Mouse (Mus musculus): ENCODE results near the gene Ddx6. TPM values are rescaled to one million over a fixed set of nuclear protein-coding genes. Genes with fewer than 3 reads are reported as not detected.

The Ddx6 gene
- total RNA-seq, 2 experiments from 2014 or later = 72.0 to 78.9 TPM

DNA sequence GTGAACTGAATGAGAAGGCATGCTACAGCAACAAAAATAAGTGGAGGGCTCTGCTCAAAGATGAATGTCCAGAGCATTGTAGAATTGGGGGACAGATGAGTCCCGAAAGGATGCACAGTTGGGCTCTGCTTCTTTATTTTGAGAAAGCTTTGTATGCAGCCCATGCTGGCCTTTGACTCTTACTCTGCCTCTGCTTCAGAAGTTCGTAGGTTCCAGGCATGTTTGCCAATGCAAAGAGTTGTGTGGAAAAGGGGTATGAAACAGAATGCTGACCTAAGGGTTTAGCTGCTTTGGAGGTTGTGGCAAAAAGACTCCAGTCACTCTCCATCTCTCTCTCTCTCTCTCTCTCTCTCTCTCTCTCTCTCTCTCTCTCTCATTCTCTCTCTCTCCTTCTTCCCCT, 36.9 kb downstream of the Ddx6 start:
- no peak for DNase-seq

DNA sequence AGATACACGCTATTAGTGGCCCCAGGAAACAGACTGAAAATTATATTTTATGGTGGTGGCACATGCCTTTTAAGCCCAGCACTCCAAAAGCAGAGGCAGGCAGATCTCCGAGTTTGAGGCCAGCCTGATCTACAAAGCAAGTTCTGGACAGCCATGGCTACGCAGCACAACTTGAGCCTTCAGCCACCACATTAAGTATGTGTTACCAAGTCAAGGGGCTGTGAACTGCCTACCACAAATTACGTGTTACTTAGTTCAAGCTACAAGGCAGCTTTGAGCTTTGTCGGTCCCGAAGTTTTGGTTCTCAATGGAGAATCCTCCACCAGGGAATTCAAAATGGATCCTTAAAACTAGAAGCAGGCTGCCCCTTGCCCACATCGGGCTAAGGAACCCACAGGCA, 38.4 kb downstream of the Ddx6 start:
- DNase-seq = no peak

DNA sequence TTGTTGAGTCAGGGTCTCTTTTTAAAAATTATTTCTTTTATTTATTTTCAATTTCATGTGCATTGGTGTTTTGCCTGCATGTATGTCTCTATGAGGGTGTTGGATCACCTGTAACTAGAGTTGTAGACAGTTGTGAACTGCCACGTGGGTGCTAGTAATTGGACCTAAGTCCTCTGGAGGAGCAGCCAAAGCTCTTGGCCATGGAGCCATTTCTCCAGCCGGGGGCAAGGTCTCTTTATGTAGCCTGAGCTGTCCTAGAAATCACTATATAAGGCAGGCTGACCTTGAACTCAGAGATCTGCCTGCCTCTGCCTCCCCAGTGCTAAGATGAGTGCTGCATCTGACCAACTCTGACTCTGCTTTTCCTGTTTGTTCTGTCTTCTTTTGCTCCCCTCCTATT, 39.5 kb downstream of the Ddx6 start:
- no peak for DNase-seq

DNA sequence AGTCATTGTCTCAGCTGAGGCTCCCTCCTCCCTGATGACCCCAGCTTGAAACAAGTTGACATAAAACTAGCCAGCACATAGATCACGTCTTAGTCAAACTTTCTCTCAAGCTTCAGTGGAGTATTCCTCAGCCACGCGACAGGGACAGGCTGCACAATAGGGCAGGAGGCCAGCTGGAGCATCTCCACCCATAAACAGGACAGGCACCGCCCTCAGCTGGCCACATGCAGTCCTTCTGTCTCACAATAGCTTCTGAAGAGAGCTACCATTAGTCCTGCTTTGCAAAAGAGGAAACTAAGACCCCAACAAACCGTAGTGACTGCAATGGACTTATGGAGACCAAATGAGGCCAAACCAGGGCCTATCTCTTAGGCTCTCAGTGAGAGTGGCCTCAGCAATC, 40.8 kb downstream of the Ddx6 start:
- peak; percentile 66 for DNase-seq

DNA sequence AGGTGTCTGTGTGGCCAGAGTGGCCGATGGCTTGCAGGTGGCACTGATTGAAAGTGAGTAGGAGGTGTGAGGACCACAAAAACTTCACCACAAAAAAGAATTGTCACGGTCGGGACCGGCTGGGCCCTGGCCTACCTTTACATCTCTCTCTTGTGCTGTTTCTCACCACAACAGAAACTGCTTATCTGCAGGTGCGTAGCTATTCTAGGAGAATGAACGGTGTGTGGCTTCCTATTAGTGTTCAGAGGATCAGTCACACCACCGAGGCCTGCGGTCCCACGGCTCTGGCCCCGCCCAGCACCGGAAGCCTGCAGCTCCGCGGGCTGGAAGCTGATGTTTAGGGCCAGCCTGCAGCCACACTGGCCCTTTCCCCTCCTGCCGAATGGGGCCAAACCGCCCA, 41.2 kb downstream of the Ddx6 start:
- no peak for DNase-seq

DNA sequence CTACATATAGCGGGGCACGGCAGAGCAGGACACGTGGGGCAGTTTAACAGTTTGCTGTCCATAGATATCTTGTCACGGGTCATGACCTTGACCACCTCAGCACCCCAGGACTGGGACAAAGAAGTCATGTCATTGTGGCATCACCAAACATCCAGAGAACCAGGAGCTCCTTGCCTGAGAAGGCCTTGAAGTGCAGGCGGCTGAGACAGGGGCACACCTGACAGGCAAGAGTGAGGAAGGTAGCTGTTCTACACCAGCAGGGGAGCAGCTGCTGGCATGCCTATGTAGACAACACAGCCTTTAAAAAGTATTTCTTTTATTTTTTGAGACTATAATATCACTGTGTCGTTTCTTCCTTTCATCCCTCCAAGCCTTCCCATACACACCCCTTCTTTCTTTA, 41.7 kb downstream of the Ddx6 start:
- no peak for DNase-seq

DNA sequence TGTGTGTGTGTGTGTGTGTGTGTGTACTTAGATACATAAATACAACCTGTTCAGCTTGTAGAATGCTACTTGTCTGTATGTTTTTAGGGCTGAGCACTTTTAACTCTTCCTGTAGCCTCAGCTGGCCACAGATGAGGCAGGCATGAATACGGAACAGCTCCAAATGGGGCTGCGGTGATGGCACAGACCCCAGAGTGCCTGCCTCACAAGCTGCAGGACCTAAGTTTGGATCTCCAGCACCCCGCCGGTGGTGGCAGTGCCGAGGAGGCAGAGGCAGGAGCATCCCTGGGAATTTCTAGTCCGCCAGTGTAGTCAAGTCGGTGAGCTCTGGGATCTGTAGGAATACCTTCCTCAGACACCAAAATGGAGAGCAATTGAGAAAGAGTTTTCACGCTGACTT, 42.3 kb downstream of the Ddx6 start:
- DNase-seq = no peak

DNA sequence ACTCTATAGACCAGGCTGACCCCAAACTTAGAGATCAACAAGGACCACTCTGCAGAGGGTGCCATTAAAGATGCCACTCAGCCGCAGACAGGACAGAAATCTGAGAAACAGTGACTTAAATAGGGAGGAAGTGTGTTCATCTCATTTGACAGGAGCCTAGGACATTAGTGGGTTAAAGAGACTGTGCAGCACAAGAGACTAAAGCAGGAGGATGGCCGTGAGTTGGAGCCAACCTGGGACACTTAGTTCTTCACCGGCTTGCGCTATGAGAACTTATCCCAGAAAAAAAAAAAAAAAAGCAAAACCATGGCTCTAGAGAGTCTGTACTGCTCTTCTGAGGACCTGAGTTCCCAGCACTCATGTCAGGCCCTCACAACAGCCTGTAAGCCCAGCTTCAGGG, 43.0 kb downstream of the Ddx6 start:
- no peak for DNase-seq

DNA sequence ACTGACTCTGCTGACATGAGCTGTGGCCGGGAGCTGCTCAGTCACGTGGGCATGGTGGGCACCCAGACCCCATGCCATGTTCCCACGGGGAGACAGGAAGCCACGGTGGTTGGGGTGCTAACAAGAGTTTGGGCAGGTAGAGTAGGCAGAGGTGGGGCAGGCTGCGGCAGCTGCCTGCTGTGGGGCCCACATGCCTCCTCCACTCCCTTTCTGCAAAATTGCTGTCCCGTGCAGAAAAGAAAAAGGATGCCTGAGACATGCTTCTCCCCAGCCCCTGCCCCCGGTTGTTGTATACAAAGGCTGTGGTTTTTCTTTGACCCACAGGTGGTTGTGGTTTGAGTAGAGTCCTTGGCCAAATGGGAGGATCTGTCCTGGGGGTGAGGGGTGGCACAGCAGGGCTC, 44.2 kb downstream of the Ddx6 start:
- no peak for DNase-seq

DNA sequence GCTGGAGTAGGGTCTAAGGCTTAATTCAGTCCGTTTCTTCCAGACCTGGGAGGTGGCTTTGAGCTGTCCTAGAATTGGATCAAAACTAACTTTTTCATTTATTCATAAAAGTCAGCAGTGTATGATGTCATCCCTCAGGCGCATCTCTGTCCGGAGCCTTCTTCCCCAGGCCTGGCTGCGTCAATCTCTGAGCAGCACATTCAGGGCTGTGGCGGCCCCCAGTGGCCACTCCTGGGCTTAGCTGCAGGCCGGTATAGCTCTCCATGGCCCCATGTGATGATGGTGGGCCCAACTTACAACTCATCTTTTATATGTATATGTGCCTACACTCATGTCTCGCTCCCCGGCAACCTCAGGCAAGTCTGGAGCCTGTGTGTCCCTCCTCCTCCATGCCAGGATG, 47.3 kb downstream of the Ddx6 start:
- peak; percentile 82 for DNase-seq

DNA sequence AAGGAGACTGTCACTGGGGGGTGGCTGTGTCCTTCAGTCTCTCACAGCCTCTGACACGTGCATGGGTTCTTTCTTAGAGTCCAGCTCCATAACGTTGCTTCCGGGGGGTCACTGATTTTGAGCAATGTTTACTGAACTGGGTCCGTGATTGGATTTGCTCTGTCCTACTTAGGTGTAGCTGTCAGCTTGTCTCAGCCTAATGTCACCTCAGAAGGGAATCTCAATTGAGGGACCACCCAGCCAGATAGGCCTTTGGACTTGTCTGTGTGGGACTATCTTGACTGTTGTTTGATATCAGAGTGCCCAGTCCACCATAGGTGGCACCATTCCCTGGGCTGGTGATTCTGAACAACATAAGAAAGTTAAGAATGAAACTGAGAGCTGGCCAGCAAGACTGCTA, 49.2 kb downstream of the Ddx6 start:
- DNase-seq = no peak

DNA sequence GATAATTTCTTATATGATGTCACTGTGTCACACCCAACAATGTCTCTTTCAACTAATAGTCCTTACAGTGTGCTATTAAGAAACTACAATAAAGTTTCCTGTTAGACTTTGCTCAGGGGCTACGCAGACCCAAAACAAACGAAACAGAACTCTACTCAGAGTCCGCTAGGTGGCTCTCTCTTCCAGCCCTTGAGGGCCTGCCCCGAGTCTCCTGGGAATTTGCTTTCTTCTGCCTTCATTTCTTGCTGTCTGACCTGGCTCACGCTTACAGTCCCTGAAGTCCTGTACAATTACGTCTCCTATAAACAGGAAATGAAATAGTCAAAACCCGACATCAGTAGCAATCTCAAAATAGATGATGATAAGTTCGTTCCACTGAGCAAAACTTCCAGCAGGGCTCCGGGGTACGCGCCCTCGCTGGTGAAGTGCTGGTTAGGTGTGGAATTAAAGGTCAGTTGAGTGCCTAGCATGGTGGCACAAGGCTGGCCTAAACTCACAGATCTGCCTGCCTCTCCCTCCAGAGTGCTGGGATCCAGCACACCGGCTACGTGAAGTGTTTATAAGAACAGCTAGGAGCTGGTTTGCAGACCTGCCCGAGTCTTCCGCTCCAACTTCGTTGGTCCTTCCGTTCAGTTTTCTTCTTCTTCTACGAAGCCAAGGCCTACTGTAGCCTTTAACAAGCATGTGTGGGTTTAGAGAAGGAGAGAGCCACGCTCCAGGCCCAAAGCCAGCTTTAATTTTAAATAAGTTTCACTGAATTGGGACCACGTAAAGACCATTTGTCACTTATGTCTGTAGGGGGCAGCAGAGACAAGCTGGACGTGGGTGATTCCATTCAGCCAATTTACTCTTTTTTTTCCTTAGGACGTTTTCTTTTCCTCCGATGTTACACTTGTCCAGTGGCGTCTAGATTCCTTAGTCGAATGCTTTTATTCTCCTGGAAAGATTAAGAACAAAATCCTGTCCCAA, 50.7 kb downstream of the Ddx6 start:
- DNase-seq = peak; percentile 44

DNA sequence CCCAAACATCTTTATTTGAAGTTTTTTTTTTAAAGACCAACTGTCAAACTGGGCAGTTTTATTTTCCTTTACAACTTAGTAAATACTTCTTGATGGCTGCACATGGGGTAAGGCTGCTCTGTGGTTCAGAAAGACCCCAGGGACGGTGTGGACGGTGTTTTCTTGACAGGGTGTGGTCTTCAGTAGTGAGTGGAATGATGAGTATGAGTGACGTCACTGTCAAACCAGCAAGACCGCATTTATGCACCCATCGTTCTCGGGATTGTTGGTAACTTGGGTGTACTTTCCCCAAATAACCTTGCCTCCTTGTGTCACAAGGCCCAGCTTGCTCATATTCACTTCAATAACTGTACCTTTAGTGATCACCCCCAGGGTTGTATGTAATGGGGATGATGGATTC, 59.0 kb downstream of the Ddx6 start:
- no peak for DNase-seq

DNA sequence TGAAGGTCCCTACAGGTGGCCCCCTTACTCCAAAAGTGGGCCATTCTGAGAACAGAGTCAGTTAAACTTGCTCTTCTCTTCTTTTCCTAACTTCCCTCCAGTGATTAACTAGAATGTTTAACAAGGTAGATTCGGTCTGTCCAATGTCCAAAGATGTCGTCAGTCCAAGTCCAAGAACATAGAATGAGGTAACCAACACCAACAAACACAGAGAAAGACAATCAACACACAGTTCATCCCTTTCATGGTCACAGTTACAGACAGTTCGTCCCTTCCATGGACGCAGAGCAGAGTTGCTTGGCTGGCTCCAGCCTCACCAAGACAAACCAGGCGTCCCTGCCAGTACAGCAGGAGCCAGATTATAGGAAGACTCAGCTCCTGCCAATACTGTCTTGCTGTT, 66.7 kb downstream of the Ddx6 start:
- DNase-seq = no peak

DNA sequence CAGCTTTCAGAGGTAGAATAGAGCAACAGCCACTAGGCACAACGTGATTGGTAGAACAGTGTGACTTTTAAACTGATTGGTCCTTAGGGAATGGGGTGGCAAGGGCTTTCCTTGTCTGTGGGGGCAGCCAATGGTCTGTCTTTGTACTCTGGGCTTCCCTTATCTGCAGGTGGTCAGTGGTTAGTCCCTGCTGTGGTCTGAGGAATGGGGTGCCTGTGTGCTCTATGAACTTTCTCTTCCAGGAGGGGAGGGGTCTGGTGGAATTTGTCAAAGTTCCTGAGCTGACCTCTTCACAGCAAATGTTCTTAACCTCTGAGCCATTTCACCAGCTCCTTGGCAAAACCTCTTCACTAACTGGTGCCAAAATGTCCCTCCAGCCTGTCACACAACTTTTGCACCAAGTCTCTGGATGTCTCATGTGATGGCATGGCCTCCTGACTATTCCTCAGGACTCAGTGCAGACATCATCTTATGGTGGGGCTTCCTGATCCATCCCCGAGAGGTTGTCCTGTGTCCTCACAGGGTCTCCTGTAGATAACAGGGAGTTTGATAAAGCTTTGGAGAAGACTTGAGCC, 67.7 kb downstream of the Ddx6 start:
- DNase-seq = no peak

DNA sequence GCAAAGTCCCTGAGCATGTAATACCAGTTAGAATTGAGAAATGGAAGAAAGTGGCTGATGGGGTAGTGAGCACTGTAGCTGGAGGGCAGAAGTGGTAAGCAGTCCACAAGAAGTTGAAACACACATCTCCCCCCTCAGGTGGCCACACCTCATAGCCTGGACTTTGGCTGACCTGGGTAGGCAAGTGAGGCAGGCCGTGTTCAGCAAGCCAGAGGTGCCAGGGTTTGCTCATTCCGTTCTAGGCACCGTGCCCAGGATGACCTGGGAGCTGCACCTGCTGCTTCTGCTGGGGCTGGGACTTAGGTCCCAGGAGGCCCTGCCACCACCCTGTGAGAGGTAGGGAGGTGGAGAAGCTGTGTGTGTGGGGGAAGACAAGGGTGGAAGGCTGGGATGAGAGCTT, 68.3 kb downstream of the Ddx6 start, which contains the start of gene Treh:
Treh (plus strand) TSS at position 229 of the 400 bp plus-strand sequence.
- DNase-seq = no peak

DNA sequence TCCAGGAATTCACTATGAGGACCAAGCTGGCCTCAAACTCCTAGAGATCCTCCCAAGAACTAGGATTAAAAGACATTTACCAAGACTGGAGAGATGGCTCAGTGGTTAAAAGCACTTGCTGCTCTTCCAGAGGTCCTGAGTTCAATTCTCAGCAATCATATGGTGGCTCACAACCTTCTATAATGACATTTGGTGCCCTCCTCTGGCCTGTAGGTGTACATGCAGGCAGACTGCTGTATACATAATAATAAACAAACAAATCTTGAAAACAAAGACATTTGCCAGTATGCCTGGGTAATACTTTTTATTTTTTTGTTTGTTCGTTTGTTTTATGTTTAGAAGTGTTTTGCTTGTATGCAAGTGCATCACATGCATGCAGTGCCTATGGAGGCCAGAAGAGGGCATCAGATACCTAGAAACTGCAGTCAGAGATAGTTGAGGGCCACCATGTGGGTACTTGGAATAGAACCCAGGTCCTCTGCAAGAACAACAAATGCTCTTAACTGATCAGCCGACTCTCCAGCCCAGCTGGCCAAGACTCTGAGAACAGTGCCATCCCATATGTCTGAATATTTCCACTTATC, 73.7 kb downstream of the Ddx6 start:
- no peak for DNase-seq

DNA sequence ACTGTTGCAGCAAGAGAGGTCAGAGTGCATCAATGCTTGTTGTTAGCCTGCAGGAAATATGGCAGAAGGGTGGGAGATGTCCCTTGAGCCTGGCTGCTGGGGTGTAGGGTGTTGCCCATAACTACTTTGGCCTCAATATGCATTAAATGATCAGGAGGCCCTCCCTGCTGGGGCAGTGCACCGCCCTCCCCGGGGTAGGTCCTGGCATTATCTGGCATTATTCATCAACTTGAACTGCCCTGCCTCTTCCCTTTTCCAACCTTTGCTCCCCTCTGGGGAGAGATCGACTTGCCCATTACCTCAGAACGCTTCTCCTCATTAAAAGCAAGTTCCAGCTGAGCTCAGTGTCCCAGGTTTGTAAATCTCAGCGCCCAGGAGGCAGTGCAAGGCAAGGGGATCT, 74.9 kb downstream of the Ddx6 start:
- no peak for DNase-seq

DNA sequence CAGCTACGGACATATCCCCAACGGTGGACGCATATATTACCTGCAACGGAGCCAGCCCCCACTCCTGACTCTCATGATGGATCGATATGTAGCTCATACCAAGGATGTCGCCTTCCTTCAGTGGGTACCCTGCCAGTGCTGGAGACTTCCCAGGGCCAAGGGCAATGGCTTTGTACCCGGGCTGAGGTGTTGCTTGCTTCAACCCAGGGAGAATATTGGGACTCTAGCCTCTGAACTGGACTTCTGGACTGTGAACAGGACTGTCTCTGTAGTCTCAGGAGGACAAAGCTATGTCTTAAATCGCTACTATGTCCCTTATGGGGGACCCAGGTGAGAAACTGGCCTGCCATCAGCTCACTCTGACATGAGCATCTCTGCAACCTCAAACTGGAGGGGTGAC, 78.4 kb downstream of the Ddx6 start:
- no peak for DNase-seq

DNA sequence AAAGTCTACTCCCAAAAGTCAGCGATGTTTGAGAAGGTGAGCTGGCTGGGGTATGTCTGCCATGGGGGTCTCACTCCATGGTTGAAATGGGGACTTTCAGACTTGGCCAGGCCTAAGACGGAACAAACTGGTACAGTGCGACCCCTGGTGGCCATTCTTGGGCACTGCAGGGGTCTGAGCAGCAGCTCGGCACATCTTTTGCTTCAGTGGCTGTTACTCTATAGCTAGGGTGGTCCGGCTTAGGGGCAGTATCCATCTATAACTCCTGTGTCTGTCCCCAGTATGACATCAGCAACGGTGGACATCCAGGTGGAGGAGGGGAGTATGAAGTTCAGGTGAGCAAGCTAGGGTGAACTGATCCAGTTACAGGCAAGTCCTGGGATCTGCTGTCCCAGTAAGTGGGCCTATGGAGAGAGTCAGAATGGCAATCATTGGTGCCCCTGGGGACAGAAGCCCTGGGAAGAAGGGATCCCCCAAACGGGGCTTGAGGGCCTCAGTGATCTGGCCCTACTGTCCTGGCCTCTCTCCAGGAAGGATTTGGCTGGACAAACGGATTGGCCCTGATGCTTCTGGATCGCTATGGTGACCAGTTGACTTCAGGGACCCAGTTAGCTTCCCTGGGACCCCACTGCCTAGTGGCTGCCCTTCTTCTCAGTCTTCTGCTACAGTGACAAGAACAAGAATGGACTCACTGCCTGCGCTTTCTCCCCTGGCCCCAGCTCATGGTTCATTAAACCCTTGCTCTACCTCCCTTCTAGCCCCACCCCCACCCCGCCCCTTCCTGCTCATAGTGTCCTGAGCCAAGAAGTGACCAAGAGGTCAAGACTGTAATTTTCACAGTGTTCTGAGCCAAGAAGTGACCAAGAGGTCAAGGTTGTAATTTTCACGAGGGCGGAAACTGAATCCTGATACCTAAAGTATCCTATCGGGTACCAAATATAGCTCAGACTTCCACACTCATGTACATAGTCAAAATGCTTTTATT, 80.9 kb downstream of the Ddx6 start:
- DNase-seq = peak; percentile 82

DNA sequence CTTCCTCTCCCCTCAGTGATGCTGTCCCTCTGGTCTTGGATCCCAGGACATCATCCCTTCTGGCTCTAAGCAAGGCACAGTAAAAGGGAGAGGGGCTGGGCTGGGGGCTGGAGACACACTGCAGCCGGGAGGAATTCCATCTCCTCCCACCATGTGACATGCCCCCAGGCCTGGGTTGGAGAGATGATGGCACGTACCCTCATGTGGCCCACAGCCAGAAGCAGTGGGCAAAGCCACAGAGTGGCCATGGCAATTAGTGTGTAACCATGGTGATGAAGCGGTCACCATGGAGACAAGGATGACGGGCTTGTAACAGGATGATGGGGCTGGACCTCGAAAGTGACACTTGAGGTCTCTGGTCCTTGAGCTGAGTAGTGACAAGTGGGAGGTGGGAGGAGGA, 81.9 kb downstream of the Ddx6 start:
- DNase-seq = no peak

DNA sequence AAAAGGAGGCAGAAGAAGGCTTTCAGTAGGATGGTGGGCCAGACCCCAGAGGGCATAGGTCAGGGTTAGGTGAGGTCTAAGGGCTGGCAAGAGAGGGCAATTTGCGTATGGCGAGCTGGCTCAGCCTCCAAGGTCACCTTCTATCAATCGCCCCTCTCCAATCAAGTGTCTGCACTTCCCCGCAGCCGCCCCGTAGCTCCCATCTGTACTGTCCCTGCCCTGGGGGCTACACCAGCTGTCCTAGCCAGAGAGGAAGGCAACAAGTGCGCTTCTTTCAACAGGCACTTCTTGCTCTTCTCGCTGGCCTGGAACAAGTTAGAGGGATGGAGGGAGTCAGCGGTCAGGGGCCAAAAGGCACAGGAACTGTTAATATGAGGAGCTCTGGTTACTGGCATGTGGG, 83.3 kb downstream of the Ddx6 start:
- no peak for DNase-seq
